Mouse (Mus musculus): ENCODE data around the gene Megf6. TPM values are rescaled to one million over a fixed set of nuclear protein-coding genes. Genes with fewer than 3 reads are reported as not detected.

Megf6 gene
- total RNA-seq, 2 experiments from 2014 or later: 3.9 to 5.5 TPM

DNA sequence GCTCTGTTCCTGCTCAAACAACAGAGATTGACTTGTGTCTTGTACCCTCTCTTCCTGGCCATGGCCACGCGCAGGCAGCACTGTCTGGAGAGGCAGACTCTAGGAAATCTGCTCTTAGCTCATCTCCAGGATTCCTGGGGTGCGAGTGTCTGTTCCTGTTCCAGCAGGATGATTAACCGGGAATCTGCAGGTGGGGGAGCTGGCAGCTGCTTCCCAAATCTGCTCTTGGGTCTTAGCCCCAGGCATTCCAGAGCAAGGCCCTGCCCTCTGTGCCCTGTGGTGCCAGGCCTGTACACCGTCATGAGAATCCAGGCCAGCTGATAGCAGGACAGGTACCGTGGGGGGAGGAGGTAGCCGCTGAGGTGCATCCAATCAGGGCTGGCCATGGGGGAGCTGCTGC is 34.0 kb downstream of the Megf6 start:
- TF ChIP-seq CTCF (conservative IDR thresholded peaks at IDR 0.05): no peak
- no peak for DNase-seq (ENCODE audit: low spot score in 2 of 2)
- Histone ChIP-seq H3K27ac (no peak overlapping the region), H3K4me3 (no peak overlapping the region)

DNA sequence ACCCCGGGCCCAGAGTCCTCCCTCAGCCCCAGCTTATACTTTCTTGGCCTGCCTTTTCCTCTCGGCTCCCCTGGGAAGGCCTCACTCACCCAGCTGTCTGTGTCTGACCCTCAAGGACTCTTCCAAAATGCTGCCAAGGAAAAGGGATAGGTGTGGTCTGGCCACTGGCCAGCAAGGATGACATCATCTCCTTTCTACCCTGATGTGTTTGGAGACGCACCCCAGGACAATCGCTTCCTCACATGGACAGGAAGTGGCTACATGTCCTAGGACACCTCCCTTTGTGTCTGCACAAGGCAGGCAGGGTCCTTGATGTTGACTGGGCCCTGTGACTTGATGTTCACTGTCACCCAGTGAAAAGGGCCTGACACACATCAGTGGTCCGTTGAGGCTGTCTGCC is 34.9 kb downstream of the Megf6 start:
- no peak overlapping the region for H3K27ac ChIP-seq
- no peak for DNase-seq (ENCODE audit: low spot score in 2 of 2)
- TF ChIP-seq CTCF (conservative IDR thresholded peaks at IDR 0.05): no peak
- no peak overlapping the region for H3K4me3 ChIP-seq

DNA sequence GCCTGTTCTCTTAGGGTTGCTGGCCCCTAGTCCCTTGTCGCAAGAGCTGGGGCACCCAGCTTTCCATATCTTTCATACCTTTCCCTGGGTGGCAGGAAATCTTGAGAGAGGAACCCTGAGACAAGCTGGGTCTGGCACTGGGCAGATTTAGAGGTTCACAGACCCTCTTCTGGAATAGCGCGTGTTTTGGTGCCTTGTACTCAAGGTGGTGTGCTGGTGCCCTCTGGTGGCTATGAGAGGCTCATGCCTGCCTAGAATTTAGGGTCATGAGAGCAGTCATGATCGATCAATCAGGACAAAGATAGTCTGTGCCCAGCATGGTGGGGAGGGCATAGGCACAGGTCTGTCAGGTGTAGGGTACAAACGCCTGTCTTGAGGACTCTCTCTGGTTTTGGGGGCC is 36.7 kb downstream of the Megf6 start:
- peak; percentile 97 for TF ChIP-seq CTCF (conservative IDR thresholded peaks at IDR 0.05)
- Histone ChIP-seq H3K4me3 (no peak overlapping the region), H3K27ac (no peak overlapping the region)
- peak; percentile 32 to 78 for DNase-seq (ENCODE audit: low spot score in 2 of 2)

DNA sequence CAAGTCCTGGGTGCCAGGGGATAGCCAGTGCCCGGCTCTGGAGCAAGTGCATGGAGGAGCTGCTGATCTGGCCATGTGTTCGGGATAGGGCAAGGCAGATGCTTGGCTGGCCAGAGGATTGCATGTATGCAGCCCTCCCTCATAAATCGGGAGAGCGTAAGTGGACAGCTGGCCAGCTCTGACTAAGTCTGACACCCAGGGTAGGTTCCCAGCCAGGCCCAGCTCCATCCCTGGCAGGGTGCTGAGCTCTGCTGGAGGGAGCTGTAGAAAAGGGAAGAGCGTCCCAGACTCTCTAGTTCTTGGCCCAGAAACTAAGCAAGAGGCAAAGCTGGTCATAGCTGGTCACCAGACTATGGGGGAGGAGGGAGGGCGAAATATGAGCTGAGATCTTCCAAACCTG is 38.5 kb downstream of the Megf6 start:
- Histone ChIP-seq H3K4me3 (no peak overlapping the region), H3K27ac (no peak overlapping the region)
- no peak for DNase-seq (ENCODE audit: low spot score in 2 of 2)
- TF ChIP-seq CTCF (conservative IDR thresholded peaks at IDR 0.05): no peak

DNA sequence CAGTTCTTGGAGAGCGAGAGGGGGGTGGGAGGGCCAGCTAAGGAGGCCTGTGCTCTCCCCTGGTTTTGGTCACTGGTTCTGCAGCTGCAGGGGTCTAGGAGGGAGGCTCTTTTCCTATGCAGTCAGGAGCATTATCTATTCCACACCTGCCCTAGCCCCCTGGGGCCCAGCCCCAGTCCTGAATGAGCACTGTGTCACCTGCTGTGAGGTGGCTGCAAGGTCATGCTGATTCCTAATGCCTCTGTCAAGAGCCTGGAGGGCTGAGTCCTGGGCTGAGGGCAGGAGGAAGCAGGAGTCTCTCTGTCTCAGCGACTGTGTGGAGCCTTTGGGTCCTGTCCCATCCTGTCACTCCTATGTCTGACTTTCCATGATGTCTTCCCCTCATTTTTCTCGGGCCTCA is 39.3 kb downstream of the Megf6 start:
- no peak for DNase-seq (ENCODE audit: low spot score in 2 of 2)
- H3K27ac ChIP-seq: no peak overlapping the region
- H3K4me3 ChIP-seq: no peak overlapping the region
- TF ChIP-seq CTCF (conservative IDR thresholded peaks at IDR 0.05): no peak

DNA sequence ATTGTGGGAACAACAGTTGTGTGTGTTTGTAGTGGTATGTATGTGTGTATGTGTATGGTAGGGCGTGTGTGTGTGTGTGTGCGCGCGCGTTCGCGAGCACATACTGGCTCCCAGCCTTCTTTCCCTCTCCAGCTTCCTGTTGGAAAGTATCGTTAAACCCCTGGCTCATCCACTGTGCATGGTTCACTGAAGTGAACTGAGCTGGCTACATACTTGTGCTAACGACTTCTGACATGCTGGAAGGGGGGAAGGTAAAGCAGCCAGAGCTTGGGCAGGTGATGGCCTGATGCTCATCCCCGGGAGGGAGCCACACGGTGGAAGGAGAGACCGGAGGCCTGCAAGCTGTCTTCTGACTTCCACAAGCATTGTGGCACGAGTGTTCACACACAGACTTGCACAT is 40.9 kb downstream of the Megf6 start:
- H3K4me3 ChIP-seq: no peak overlapping the region
- H3K27ac ChIP-seq: no peak overlapping the region
- no peak for DNase-seq (ENCODE audit: low spot score in 2 of 2)
- no peak for TF ChIP-seq CTCF (conservative IDR thresholded peaks at IDR 0.05)

DNA sequence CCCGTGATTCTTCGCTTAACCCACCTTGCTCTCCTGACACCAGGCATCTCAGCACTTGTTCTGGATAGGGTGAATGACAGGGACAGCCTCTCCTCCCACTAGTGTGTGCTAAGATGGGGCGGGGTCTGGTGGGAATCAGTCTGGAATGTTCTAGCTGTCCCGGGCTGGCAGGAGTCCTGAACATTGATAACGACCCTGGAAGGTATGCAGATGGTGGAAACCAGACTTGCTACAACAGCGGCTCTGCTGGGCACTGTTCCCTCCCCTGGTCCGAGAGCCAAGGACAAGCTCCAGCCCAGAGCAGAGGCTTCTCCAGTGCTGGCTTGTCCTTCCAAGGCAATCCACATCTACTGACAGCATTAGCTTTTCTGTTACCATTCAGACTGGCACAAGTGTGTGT is 43.1 kb downstream of the Megf6 start:
- H3K27ac ChIP-seq: no peak overlapping the region
- H3K4me3 ChIP-seq: no peak overlapping the region
- no peak for DNase-seq (ENCODE audit: low spot score in 2 of 2)
- no peak for TF ChIP-seq CTCF (conservative IDR thresholded peaks at IDR 0.05)

DNA sequence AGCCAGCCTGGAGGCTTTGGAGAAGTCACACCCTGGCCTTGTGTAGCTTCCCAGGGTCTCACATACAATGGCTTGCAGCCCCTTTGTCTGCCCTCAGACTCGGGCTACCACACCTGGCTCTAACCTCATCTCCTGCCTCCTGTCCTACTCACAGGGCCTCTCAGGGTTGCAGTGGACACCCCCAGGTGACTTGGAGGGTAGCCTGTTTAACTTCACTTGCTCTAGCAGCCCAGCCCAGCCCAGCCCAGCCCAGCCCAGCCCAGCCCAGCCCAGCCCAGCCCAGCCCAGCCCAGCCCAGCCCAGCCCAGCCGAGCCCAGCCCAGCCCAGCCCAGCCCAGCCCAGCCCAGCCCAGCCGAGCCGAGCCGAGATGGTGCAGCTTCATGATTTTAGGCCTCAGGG is 43.5 kb downstream of the Megf6 start:
- H3K4me3 ChIP-seq: no peak overlapping the region
- DNase-seq (ENCODE audit: low spot score in 2 of 2): no peak
- no peak for TF ChIP-seq CTCF (conservative IDR thresholded peaks at IDR 0.05)
- H3K27ac ChIP-seq: no peak overlapping the region

DNA sequence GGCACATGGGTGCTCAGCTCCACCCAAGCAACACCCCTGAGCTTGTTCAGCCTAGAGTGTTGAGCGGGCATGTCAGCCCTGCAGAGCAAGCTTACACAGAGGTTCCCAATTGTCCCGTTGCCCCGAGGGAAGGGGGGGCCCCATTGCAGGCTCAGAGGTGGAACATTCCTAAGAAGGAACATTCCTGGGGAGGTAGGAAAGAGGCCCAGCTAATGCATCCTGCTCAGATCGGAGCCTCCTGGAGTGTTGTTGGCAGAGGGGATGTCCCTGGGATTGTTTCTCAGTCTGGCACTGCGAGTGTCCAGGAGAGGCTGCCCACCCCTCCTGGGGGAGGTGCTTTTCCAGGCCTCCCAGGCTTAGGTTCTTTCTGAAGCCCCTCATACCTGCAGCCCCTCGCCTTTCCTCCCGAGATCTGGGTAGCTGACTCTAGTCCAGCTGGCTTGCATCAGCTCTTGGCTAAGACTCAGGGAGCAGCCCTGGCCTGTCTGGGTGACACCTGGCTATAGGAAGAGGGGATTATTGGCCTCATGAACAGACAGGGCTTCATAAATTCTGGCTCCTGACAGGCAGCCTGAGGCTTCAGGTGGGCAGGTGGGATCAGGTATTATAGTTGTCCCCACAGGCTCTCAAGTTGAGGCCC is 47.3 kb downstream of the Megf6 start:
- H3K4me3 ChIP-seq: no peak overlapping the region
- no peak for TF ChIP-seq CTCF (conservative IDR thresholded peaks at IDR 0.05)

DNA sequence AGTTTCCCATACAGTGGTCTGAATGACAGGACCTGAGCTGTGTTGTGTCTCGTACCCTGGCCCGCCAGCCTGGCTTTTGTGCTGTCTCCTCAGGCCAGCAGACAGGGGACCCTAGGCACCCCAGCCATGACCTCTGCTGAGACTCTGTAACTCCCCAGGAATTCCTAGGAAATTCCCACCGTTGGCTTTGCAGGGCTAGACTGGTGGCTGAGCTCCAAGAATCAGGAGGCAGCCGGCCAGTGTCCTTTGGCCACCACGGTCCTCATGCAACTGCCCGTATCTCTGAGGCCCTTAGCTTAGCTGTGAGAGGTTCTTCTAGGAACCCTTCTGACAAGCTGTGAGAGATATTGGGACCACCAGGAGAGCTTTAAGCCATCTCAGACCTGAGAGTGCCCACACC is 52.2 kb downstream of the Megf6 start:
- no peak overlapping the region for H3K27ac ChIP-seq
- no peak for TF ChIP-seq CTCF (conservative IDR thresholded peaks at IDR 0.05)
- DNase-seq (ENCODE audit: low spot score in 2 of 2): no peak
- no peak overlapping the region for H3K4me3 ChIP-seq

More for the DNA sequence above, 47.3 kb downstream of the Megf6 start:
- no peak for DNase-seq (ENCODE audit: low spot score in 2 of 2)
- H3K27ac ChIP-seq: no peak overlapping the region

DNA sequence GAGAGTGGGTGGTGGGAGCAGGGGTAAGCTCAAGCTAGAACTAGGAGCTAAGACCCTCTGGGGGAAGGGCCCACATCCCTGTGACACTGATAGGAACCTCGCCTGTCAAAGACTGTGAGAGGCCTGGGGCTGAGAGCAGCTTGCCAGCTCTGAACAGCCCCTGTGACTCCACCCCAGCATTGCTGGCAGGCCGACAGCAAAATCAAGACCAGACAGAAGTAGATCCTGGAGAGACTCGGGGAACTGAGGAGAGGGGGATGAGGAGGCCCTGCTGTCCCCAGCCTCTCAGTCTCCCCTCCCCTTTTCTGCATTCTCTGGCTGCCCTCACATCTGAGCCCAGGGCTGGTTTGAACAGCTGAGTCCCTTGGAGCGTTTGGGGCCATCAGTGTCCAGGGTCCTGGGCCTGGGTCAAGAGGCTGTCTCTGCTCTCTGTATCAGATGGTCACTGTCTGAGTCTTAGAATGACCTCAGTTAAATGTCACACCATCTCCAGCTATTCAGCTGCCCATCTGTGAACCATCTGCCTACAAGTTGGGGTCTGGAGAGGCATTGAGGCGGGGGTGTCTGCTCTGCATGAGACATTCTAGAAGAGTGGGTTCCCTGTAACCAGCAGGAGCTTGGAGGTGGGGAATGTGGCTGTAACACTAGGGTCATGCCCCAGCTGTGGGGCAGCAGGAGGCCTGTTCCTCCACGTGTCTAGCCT is 53.9 kb downstream of the Megf6 start:
- no peak overlapping the region for H3K27ac ChIP-seq
- no peak for DNase-seq (ENCODE audit: low spot score in 2 of 2)
- TF ChIP-seq CTCF (conservative IDR thresholded peaks at IDR 0.05): no peak
- H3K4me3 ChIP-seq: no peak overlapping the region

DNA sequence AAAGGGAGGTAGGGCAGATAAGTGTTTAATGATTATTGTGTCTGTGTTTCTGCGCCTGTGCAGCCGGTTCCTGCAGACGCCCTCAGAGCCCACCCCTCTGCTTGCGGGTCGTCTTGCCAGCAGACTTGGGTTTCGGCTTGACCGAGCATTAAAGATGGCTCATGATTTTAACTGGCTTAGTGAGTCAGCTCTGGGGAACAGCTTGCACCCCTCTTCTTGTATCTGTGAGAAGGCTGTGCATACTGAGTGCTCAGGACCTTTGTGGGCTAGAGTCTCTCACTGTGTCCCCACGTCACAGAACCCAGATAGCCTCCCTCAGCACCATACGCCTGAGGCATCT is 54.4 kb downstream of the Megf6 start:
- TF ChIP-seq CTCF (conservative IDR thresholded peaks at IDR 0.05): no peak
- H3K27ac ChIP-seq: no peak overlapping the region
- no peak for DNase-seq (ENCODE audit: low spot score in 2 of 2)
- H3K4me3 ChIP-seq: no peak overlapping the region

DNA sequence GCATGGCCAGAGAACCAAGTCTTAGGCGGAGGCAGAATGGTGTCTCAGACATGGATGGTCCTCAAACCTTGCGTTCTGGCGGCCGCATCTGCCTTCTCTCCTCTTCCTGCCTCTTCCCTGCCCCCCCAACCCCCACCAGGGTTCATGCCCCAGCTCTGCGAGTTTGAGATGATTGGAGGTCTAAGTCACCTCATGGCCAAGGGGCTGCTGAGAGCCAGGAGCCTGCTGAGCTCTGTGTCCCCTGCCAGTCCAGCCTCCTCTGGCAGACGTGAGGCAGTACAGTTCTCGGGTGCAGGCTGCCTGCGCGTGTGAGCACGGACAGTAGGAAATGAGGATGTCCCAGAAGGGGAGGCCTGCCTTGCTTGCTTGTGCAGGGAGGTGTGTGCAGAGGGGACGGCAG is 56.1 kb downstream of the Megf6 start:
- no peak for DNase-seq (ENCODE audit: low spot score in 2 of 2)
- Histone ChIP-seq H3K4me3 (no peak overlapping the region), H3K27ac (no peak overlapping the region)
- no peak; the same call in 1 of the 2 replicates for TF ChIP-seq CTCF (conservative IDR thresholded peaks at IDR 0.05)

DNA sequence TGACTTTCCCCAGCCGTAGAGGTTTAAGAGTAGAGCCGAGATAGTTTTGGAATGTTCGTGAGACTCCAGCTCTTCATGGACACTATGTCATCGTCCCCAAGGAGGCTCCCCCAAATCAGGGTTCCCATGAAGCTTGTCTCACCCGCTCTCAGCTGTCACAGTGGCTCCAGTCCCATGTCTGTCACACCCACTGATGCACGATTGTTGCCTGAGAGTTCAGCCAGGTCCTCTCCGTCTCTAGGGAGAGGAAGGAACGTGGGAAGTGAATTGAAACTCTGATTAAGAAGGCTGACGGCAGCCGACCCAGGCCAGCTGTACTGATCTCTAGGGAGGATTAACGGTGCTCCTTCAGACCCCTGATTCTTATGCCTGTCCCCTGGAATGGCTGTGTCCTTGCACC is 57.8 kb downstream of the Megf6 start:
- TF ChIP-seq CTCF (conservative IDR thresholded peaks at IDR 0.05): no peak

More for the DNA sequence above, 57.8 kb downstream of the Megf6 start:
- Histone ChIP-seq H3K4me3 (no peak overlapping the region), H3K27ac (no peak overlapping the region)
- no peak for DNase-seq (ENCODE audit: low spot score in 2 of 2)

Data from layer of hippocampus, adult 2 months (tissue).